Mouse (Mus musculus) liver, postnatal 0 days (tissue): ENCODE measurements around the gene Gde1.

ENCODE experiments used
- CTCF ChIP-seq: sonication (generic); IDR thresholded peaks from 2 replicates; pipeline ENCODE4 v1.5.1; 2016; ENCODE audit warnings: antibody characterized with exemption, low read depth
- EP300 ChIP-seq: IDR thresholded peaks from 2 replicates; pipeline ENCODE4 v1.6.1; 2016; ENCODE audit warnings: antibody characterized with exemption, low read depth, mild to moderate bottlenecking

DNA sequence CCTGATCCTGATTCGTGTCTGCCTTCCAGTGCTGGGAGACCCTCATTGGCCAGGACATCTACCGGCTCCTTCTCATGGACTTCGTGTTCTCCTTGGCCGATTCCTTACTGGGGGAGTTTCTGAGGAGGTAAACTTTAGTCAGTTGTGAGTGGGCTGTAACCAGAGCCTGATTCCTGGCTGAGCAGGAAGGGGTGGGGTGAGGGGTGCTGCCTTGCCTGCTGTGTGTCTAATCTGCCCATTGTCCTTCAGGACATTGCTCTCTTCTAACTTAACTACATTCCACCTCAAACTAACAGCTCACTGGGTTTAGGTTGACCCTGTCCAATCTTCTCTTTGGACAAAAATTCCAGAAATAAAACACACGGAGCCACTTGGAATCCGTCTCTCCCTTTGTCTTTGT is 48.8 kb downstream of the Gde1 start:
- TF ChIP-seq CTCF (no peak), EP300 (no peak)
